Mouse (Mus musculus) neural tube, embryonic 15.5 days (tissue): ENCODE results near the gene Fanca. TPM values are rescaled to one million over a fixed set of nuclear protein-coding genes. Genes with fewer than 3 reads are reported as not detected.
A peak's percentile ranks its signal among the peaks of the same experiment; 100 is the strongest.
"Not testable (repeated sequence)": the region's sequence is repeated elsewhere in the genome, so short reads cannot be mapped to it uniquely, and the experiment has no call there.

Source experiments
- ATAC-seq: fragments of 200-750 bp; cut with Nextera tagmentation; 2 replicates; pipeline ENCODE4 v1.8.0; 2017; ENCODE audit warnings: mild to moderate bottlenecking, moderate TSS enrichment, moderate library complexity; ENCODE audit not compliant: low FRiP score
- H3K27ac ChIP-seq: fragments of 300-500 bp; sonication (generic); replicated peaks from 2 replicates; pipeline ENCODE4 v1.5.1; 2015; ENCODE audit warnings: mild to moderate bottlenecking, inconsistent platforms
- H3K27me3 ChIP-seq: fragments of 300-500 bp; sonication (generic); replicated peaks from 2 replicates; pipeline ENCODE4 v1.6.1; 2015; ENCODE audit warnings: inconsistent platforms
- H3K36me3 ChIP-seq: fragments of 300-500 bp; sonication (generic); 2 replicates; pipeline ENCODE4 v1.6.1; 2015; ENCODE audit warnings: inconsistent platforms
- H3K4me1 ChIP-seq: fragments of 300-500 bp; sonication (generic); 2 replicates; pipeline ENCODE4 v1.6.1; 2015; ENCODE audit warnings: inconsistent platforms
- H3K4me2 ChIP-seq: fragments of 300-500 bp; sonication (generic); 2 replicates; pipeline ENCODE4 v1.6.1; 2015; ENCODE audit warnings: inconsistent platforms, mild to moderate bottlenecking, moderate library complexity
- H3K4me3 ChIP-seq: fragments of 300-500 bp; sonication (generic); replicated peaks from 2 replicates; pipeline ENCODE4 v1.5.1; 2015; ENCODE audit warnings: mild to moderate bottlenecking, inconsistent platforms
- H3K9ac ChIP-seq: fragments of 300-500 bp; sonication (generic); replicated peaks from 2 replicates; pipeline ENCODE4 v1.6.1; 2015; ENCODE audit warnings: mild to moderate bottlenecking, inconsistent platforms
- H3K9me3 ChIP-seq: fragments of 300-500 bp; sonication (generic); replicated peaks from 2 replicates; pipeline ENCODE4 v1.6.1; 2016; ENCODE audit warnings: inconsistent platforms
- WGBS: fragments of 180-500 bp; shearing (Covaris S2); methylation state at CpG from one replicate; pipeline ENCODE4 v1.1.7; 2015; ENCODE audit warnings: mixed read lengths; 5-methylcytosine and 5-hydroxymethylcytosine counted together
- polyA plus RNA-seq: library from polyadenylated mRNA; unstranded; fragments of >200 nt; fragmentation: Nextera tagmentation; extraction: Ambion mirVana; gene quantifications from 2 replicates; pipeline ENCODE4 v1.2.1, GENCODE M21; 2015

Gene Fanca
- polyA plus RNA-seq, 1 experiment from 2014 or later = 6.1 TPM

GRCm38 (mm10) chr8:123267926-123268656 lies 50.3 kb downstream of the Fanca start:
- Histone ChIP-seq H3K9ac (no peak overlapping the region), H3K36me3 (peaks cover 72% of the 10 kb centered on the region)
- ATAC-seq = no peak

DNA sequence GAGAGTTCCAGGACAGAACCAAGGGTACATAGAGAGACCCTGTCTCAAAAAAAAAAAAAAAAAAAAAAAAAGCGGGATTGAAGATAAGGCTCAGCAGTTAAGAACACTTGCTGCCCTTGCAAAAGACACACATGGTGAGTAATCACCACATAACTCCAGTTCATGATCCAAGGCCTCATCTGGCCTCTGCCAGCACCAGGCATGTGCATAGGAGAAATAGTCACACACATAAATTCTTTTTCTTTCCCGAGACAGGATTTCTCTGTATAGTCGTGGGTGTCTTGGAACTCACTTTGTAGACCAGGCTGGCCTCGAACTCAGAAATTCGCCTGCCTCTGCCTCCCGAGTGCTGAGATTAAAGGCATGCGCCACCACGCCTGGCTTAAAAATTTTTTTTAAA lies 60.8 kb downstream of the Fanca start:
- H3K27ac ChIP-seq, H3K4me2 ChIP-seq, ATAC-seq, H3K4me3 ChIP-seq, H3K9me3 ChIP-seq, H3K27me3 ChIP-seq, H3K9ac ChIP-seq: not testable (repeated sequence)
- peaks cover 31% of the 10 kb centered on the region for H3K4me1 ChIP-seq
- 91% methylated on average over 8 of the region's 8 CpGs for WGBS
- peaks cover 59% of the 10 kb centered on the region for H3K36me3 ChIP-seq

More at GRCm38 (mm10) chr8:123267926-123268656, 50.3 kb downstream of the Fanca start:
- no peak overlapping the region for H3K4me2 ChIP-seq
- H3K4me1 ChIP-seq = no peaks in the 10 kb centered on the region
- no peaks in the 10 kb centered on the region for H3K9me3 ChIP-seq
- WGBS = 73% methylated on average over 14 of the region's 14 CpGs
- no peak overlapping the region for H3K27ac ChIP-seq
- no peak overlapping the region for H3K4me3 ChIP-seq
- no peaks in the 10 kb centered on the region for H3K27me3 ChIP-seq

DNA sequence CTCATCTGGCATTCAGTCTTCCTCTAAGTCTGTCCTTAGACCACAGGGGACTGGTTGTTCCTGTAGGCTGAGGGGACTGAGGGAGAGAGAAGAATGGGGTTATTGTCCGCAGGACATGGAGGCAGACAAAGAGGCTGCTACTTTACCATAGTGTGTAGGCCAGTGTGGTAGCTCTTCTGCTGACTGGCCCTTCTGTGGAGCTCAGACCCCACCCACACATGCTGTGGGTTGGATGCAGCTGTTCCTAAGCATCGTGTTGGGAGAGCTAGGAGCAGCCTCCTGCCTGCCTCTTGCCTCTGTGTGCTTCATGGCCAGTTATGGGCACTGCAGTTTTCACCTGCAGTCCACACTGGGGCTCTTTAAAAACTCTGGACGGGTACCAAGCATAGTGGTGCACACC lies 61.3 kb downstream of the Fanca start:
- peaks cover 58% of the 10 kb centered on the region for H3K36me3 ChIP-seq
- 64% methylated on average over 3 of the region's 3 CpGs for WGBS
- no peak overlapping the region; the same call in 1 of the 2 replicates for H3K27ac ChIP-seq

DNA sequence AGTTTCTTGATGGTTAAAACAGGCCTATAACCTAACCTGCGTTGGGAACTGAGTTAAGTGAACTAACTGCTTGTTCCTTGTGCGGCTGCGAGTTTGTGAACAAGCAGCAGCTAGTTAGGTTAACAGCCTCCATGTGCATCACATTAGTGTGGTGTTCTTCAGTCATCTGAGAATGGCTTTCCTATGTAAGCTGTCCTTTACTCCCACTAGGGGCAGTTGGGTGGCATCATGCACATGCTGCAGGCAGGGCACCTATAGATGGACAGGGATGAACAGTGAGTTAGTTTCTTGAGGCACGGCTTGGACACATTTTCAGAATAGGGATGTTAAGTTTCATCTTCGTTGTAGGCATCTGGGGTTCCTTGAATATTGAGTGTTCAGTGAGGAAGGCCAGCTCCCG lies 63.2 kb downstream of the Fanca start:
- no peaks in the 10 kb centered on the region for H3K9me3 ChIP-seq
- H3K27ac ChIP-seq = no peak overlapping the region
- H3K4me1 ChIP-seq = peaks cover 41% of the 10 kb centered on the region
- peak overlapping the region; percentile 97 for H3K4me2 ChIP-seq
- WGBS = 72% methylated on average over 6 of the region's 6 CpGs
- H3K36me3 ChIP-seq = peaks cover 61% of the 10 kb centered on the region
- peak overlapping the region; percentile 98 for H3K9ac ChIP-seq
- H3K4me3 ChIP-seq = peak overlapping the region; percentile 98
- no peaks in the 10 kb centered on the region for H3K27me3 ChIP-seq
- ATAC-seq = no peak

More for the DNA sequence above, 61.3 kb downstream of the Fanca start:
- no peak for ATAC-seq
- Histone ChIP-seq H3K4me2 (no peak overlapping the region), H3K27me3 (no peaks in the 10 kb centered on the region), H3K9ac (no peak overlapping the region), H3K9me3 (no peaks in the 10 kb centered on the region), H3K4me3 (no peak overlapping the region), H3K4me1 (peaks cover 36% of the 10 kb centered on the region)

DNA sequence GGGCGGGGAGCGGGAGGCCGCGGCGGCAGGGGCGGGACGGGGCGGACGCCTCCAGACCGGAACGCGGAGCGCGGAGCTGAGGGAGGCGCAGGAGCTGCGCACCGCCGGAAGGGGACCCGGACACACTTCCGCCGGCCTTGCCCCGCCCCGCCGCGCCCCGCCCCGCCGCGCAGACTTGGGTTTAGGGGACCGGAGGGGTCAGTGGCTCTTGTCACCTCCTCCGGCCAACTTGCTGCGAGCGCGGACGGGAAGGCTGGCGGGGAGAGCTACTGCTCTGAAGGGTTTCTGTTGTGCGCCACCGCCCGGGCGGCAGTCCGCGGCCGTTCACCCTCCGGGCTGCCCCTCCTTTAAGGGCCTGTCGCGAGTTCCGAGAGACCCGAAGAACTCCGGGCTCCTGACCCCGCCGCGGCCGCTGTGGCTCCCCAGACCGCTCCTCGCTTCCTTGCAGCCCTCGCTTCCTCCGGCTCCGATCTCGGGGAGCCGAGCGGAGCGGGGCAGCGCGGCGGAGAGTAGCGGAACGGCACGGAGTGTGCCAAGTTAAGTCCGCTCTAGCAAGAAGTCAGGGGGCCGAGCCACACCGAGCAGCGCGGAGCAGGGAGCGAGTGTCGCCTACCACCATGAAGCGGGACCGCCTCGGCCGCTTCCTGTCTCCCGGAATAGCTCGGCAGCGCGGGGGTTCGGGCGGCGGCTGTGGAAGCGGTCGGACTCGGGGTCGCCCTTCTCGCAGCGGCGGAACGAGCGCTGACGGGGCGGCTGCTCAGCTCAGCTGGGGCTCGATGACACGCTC lies 64.1 kb downstream of the Fanca start, which contains the start of the genes Zfp276 and Vps9d1:
Gene Zfp276 (plus strand): TSS at position 97 of the 787 bp plus-strand sequence.
Gene Vps9d1 (minus strand): TSS at position 250 of the 787 bp plus-strand sequence.
- Histone ChIP-seq H3K9me3 (no peaks in the 10 kb centered on the region), H3K27me3 (no peaks in the 10 kb centered on the region), H3K36me3 (peaks cover 61% of the 10 kb centered on the region), H3K4me2 (peak within 1 kb of the TSS; percentile 97), H3K4me3 (peak within 1 kb of the TSS; percentile 98), H3K4me1 (peaks cover 41% of the 10 kb centered on the region), H3K9ac (peak within 1 kb of the TSS; percentile 98), H3K27ac (peak within 1 kb of the TSS; percentile 94)
- ATAC-seq = peak; percentile 95
- WGBS = under 1% methylated on average over 88 of the region's 99 CpGs

GRCm38 (mm10) chr8:123253451-123254098 lies 64.8 kb downstream of the Fanca start:
- peak overlapping the region; percentile 94 for H3K27ac ChIP-seq
- 1% methylated on average over 37 of the region's 40 CpGs for WGBS
- peak overlapping the region; percentile 97 for H3K4me2 ChIP-seq
- peak overlapping the region; percentile 98 for H3K4me3 ChIP-seq
- no peaks in the 10 kb centered on the region for H3K27me3 ChIP-seq
- peak; percentile 48 for ATAC-seq
- H3K36me3 ChIP-seq = peaks cover 62% of the 10 kb centered on the region
- peak overlapping the region; percentile 98 for H3K9ac ChIP-seq
- H3K9me3 ChIP-seq = no peaks in the 10 kb centered on the region
- H3K4me1 ChIP-seq = peaks cover 41% of the 10 kb centered on the region

- no peak overlapping the region for H3K27ac ChIP-seq
- H3K4me1 ChIP-seq = peaks cover 41% of the 10 kb centered on the region
- H3K27me3 ChIP-seq = no peaks in the 10 kb centered on the region
- WGBS = 61% methylated on average over 4 of the region's 4 CpGs
- peak overlapping the region; percentile 98 for H3K4me3 ChIP-seq
- peak overlapping the region; percentile 97 for H3K4me2 ChIP-seq
- no peak for ATAC-seq
- no peaks in the 10 kb centered on the region for H3K9me3 ChIP-seq
- peak overlapping the region; percentile 98 for H3K9ac ChIP-seq
- H3K36me3 ChIP-seq = peaks cover 62% of the 10 kb centered on the region
These were observed 65.5 kb downstream of the Fanca start for GRCm38 (mm10) chr8:123252925-123253324.

- no peak overlapping the region for H3K4me2 ChIP-seq
- H3K4me1 ChIP-seq = peaks cover 31% of the 10 kb centered on the region
- no peak overlapping the region for H3K4me3 ChIP-seq
- no peak for ATAC-seq
- H3K9me3 ChIP-seq = no peaks in the 10 kb centered on the region
- no peaks in the 10 kb centered on the region for H3K27me3 ChIP-seq
- H3K36me3 ChIP-seq = peaks cover 64% of the 10 kb centered on the region
- H3K9ac ChIP-seq = no peak overlapping the region
- 96% methylated on average over 5 of the region's 5 CpGs for WGBS
- no peak overlapping the region for H3K27ac ChIP-seq
These were observed 67.4 kb downstream of the Fanca start for GRCm38 (mm10) chr8:123250940-123251339.

DNA sequence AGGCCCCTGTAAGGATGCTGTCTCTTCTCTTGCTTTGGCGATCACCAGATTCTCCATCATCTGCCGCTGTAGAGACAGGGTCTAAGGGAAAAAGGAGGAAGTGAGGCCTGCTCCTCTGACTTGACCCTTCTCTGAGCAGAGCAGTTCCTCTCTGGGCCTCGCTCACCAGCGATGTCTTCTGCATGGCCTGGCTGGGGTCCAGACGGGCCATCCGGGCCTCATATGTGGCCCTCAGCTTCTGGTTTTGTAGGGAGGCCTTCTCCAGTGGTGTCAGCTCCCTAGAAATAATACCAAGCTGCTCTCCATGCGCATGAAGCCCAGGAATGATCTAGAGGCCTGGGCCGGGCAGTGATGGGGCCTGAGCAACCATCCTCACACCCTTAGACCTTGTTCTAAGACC lies 69.8 kb downstream of the Fanca start:
- Histone ChIP-seq H3K4me3 (no peak overlapping the region), H3K9ac (no peak overlapping the region), H3K4me2 (no peak overlapping the region), H3K9me3 (no peaks in the 10 kb centered on the region), H3K27me3 (no peaks in the 10 kb centered on the region), H3K4me1 (peaks cover 18% of the 10 kb centered on the region), H3K36me3 (peaks cover 83% of the 10 kb centered on the region), H3K27ac (no peak overlapping the region)
- WGBS = 93% methylated on average over 8 of the region's 8 CpGs
- ATAC-seq = no peak

GRCm38 (mm10) chr8:123247748-123248147 lies 70.6 kb downstream of the Fanca start:
- WGBS = 94% methylated on average over 6 of the region's 6 CpGs
- no peak overlapping the region for H3K9ac ChIP-seq
- peaks cover 91% of the 10 kb centered on the region for H3K36me3 ChIP-seq
- no peaks in the 10 kb centered on the region for H3K9me3 ChIP-seq
- H3K27ac ChIP-seq = no peak overlapping the region
- no peak overlapping the region for H3K4me2 ChIP-seq
- no peaks in the 10 kb centered on the region for H3K27me3 ChIP-seq
- H3K4me1 ChIP-seq = peaks cover 11% of the 10 kb centered on the region
- H3K4me3 ChIP-seq = no peak overlapping the region
- no peak for ATAC-seq

GRCm38 (mm10) chr8:123245543-123245942 lies 72.8 kb downstream of the Fanca start:
- H3K9ac ChIP-seq = no peak overlapping the region
- no peaks in the 10 kb centered on the region for H3K4me1 ChIP-seq
- ATAC-seq = no peak
- no peaks in the 10 kb centered on the region for H3K27me3 ChIP-seq
- H3K36me3 ChIP-seq = peaks cover 90% of the 10 kb centered on the region
- H3K9me3 ChIP-seq = no peaks in the 10 kb centered on the region
- H3K4me3 ChIP-seq = no peak overlapping the region
- WGBS = 92% methylated on average over 12 of the region's 12 CpGs
- no peak overlapping the region for H3K27ac ChIP-seq
- H3K4me2 ChIP-seq = no peak overlapping the region
